Mouse (Mus musculus) CD4-positive, CD25-positive, alpha-beta regulatory T cell, adult 2 months (primary cell): Measurements from ENCODE around the gene Gm14147.
"Not testable (repeated sequence)": the region's sequence is repeated elsewhere in the genome, so short reads cannot be mapped to it uniquely, and the experiment has no call there.

ENCODE experiments used
- DNase-seq: peaks from one replicate; pipeline ENCODE4 v3.0.0-alpha.2; 2012; ENCODE audit warnings: low read depth, low spot score

The Gm14147 gene

GRCm38 (mm10) chr2:151097945-151098344 lies at the start of gene Gm14147:
Gene Gm14147 (plus strand): TSS chr2:151098245.
- DNase-seq = not testable (repeated sequence)

GRCm38 (mm10) chr2:151056637-151057036 lies 41.4 kb upstream of the Gm14147 start:
- no peak for DNase-seq

GRCm38 (mm10) chr2:151092250-151092649 lies 5.8 kb upstream of the Gm14147 start, which contains the start of gene Gm14151:
Gene Gm14151 (minus strand): TSS chr2:151092350.
- not testable (repeated sequence) for DNase-seq
